Mouse (Mus musculus) lung, postnatal 0 days (tissue): ENCODE data around the gene Mrvi1. TPM values are rescaled to one million over a fixed set of nuclear protein-coding genes. Genes with fewer than 3 reads are reported as not detected.

Experiments used
- ATAC-seq: fragments of 200-750 bp; cut with Nextera tagmentation; 2 replicates; pipeline ENCODE4 v1.8.0; 2017; ENCODE audit warnings: moderate library complexity
- DNase-seq: peaks from one replicate; pipeline ENCODE4 v3.0.0-alpha.2; 2016; ENCODE audit warnings: low spot score
- H3K27ac ChIP-seq: fragments of 300-500 bp; sonication (generic); 2 replicates; pipeline ENCODE4 v1.5.1; 2014; ENCODE audit warnings: antibody characterized with exemption, mild to moderate bottlenecking, low read length, mixed read lengths
- H3K27me3 ChIP-seq: fragments of 300-500 bp; sonication (generic); replicated peaks from 2 replicates; pipeline ENCODE4 v1.6.1; 2014; ENCODE audit warnings: low read length, mixed read lengths; ENCODE audit not compliant: insufficient read depth
- H3K36me3 ChIP-seq: fragments of 300-500 bp; sonication (generic); 2 replicates; pipeline ENCODE4 v1.6.1; 2014; ENCODE audit warnings: low read length, mixed read lengths; ENCODE audit not compliant: insufficient read depth
- H3K4me1 ChIP-seq: fragments of 300-500 bp; sonication (generic); 2 replicates; pipeline ENCODE4 v1.6.1; 2014; ENCODE audit warnings: antibody characterized with exemption, low read depth, low read length, mixed read lengths; ENCODE audit not compliant: insufficient read depth
- H3K4me2 ChIP-seq: fragments of 300-500 bp; sonication (generic); replicated peaks from 2 replicates; pipeline ENCODE4 v1.6.1; 2014; ENCODE audit warnings: low read depth, mild to moderate bottlenecking, low read length, moderate library complexity, mixed read lengths
- H3K4me3 ChIP-seq: fragments of 300-500 bp; sonication (generic); 2 replicates; pipeline ENCODE4 v1.5.1; 2014; ENCODE audit warnings: low read depth, low read length
- H3K9ac ChIP-seq: fragments of 300-500 bp; sonication (generic); replicated peaks from 2 replicates; pipeline ENCODE4 v1.6.1; 2014; ENCODE audit warnings: low read depth, mild to moderate bottlenecking
- H3K9me3 ChIP-seq: fragments of 300-500 bp; sonication (generic); 2 replicates; pipeline ENCODE4 v1.6.1; 2016; ENCODE audit warnings: low read length, mixed read lengths
- CTCF ChIP-seq: IDR thresholded peaks from 2 replicates; pipeline ENCODE4 v1.5.1; 2016; ENCODE audit warnings: antibody characterized with exemption, mild to moderate bottlenecking
- EP300 ChIP-seq: IDR thresholded peaks from 2 replicates; pipeline ENCODE4 v1.6.1; 2016; ENCODE audit warnings: antibody characterized with exemption, mild to moderate bottlenecking, control low read depth
- WGBS: fragments of 180-500 bp; shearing (Covaris S2); extraction: QIAGEN DNeasy Blood & Tissue Kit; methylation state at CpG from one replicate; pipeline ENCODE4 v1.1.7; 2014; 5-methylcytosine and 5-hydroxymethylcytosine counted together
- polyA plus RNA-seq: library from polyadenylated mRNA; unstranded; fragments of >200 nt; fragmentation: Nextera tagmentation; extraction: Ambion mirVana; gene quantifications from 2 replicates; pipeline ENCODE4 v1.2.1, GENCODE M21; 2015

The Mrvi1 gene
- polyA plus RNA-seq, 1 experiment from 2014 or later = 1.8 TPM

DNA sequence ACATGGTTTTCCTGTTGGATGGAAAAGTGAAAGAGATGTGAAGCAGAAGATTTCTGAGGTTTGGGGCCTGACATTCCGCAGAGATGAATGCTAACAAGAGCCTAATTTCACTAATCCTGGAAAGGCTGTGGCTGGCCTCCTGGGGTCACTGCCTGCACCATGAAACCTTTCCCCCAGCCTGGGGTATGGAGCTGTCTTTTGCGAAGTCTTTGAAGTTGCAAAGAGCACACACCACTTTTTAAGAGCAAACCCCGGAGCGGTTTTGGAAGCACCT lies 8.9 kb upstream of the Mrvi1 start:
- H3K9ac ChIP-seq = no peak overlapping the region
- no peaks in the 10 kb centered on the region for H3K27me3 ChIP-seq
- no peaks in the 10 kb centered on the region for H3K4me1 ChIP-seq
- WGBS = 62% methylated on average over 4 of the region's 4 CpGs
- DNase-seq (no peak), ATAC-seq (no peak)
- no peak for TF ChIP-seq CTCF
- H3K4me3 ChIP-seq = no peak overlapping the region
- H3K27ac ChIP-seq = no peak overlapping the region
- no peaks in the 10 kb centered on the region for H3K9me3 ChIP-seq
- H3K4me2 ChIP-seq = no peak overlapping the region
- H3K36me3 ChIP-seq = no peaks in the 10 kb centered on the region

DNA sequence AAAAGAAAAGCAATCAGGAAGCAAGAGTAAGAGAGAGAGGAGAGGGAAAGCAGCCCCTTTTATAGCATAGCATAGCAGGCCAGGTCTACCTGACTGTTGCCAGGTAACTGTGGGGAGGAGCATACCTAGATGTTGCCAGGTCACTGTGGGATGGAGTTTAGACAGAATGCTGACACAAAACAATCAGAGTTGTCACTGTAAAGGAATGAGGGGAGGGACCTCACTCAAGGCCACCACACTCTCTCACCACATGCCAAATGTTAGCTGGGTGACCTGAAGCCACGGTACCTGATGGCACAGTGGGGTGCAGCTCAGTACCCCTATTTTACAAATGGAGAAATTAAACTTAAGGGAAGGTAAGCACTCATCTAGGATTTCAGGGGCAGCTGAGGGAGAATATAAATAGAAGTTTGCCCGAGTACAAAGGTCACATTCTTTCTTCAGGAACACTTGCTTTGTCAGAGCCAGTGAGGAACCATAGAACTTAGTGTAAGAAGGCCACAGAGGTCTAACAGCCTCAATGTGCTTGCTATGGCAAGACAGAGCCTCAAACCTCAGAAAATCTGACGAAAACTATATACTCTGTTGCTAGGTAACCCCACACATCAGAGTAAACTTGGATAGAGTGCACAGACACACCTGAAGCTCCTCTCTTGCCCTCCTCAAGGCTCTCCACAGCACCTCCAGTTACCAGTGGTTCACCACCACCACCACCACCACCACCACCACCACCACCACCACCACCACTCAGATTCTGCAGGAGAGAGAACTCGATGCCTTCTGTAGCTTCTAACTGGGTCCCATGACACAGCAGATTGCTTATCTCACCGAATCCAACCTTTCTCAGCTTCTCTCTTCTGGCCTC lies 8.3 kb upstream of the Mrvi1 start:
- Histone ChIP-seq H3K27me3 (no peaks in the 10 kb centered on the region), H3K4me2 (no peak overlapping the region), H3K27ac (no peak overlapping the region), H3K9me3 (no peaks in the 10 kb centered on the region), H3K4me1 (no peaks in the 10 kb centered on the region), H3K9ac (no peak overlapping the region), H3K4me3 (no peak overlapping the region), H3K36me3 (no peaks in the 10 kb centered on the region)
- no peak; the same call in 1 of the 2 replicates for ATAC-seq
- TF ChIP-seq EP300 (no peak), CTCF (no peak)
- no peak for DNase-seq
- 50% methylated on average over 5 of the region's 5 CpGs for WGBS

DNA sequence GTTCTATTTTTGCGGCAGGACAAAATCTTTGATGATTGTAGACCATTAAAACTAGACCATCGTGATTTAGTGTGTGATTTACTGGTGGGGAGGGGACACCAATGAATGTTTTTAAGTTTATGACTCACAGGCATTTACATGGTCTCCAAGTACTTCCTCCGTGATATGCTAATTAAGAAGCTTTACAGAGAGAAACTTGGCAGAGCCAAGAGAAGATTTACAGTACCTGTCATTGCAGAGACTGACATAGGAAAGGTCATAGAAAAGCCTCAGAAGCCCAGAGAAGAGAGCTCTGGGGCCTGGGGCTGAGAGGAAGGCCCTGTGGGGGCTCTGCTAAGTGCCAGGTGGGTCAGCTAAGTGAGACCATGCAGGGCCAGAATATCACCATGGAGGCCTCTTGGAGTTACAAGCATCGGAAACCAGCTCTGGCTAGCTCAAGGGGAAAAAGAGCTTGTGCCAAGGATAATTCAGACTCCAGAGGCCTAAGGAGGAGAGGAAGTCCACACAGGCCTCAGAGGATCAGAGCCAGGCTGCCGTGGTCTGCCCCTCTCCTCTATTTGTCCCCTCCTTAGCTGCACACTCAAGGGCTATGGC lies 7.1 kb upstream of the Mrvi1 start:
- ATAC-seq = no peak
- Histone ChIP-seq H3K4me2 (no peak overlapping the region), H3K27me3 (no peaks in the 10 kb centered on the region), H3K4me1 (no peaks in the 10 kb centered on the region), H3K9ac (no peak overlapping the region), H3K4me3 (no peak overlapping the region), H3K36me3 (no peaks in the 10 kb centered on the region), H3K27ac (no peak overlapping the region), H3K9me3 (no peaks in the 10 kb centered on the region)
- no peak for DNase-seq
- no peak for TF ChIP-seq CTCF
- no peak for TF ChIP-seq EP300
- WGBS = 58% methylated on average over 5 of the region's 5 CpGs

DNA sequence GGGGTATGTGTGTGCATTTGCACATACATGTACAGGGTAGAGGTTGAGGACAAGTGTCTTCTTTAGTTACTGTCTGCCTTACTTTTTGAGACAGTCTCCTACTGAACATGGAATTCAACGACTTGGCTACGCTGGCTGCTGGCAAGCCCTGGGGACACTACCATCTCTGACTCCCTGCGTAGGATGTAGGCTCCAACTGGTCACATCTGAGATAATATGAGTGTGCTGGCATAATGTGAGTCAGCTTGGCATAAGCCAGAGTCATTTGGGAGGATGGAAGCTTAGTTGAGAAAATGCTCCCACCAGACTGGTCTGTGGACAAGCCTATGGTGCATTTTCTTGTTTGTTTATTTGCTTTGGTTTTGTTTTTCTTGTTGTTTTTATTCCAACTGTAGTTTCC lies 5.8 kb upstream of the Mrvi1 start:
- no peaks in the 10 kb centered on the region for H3K4me1 ChIP-seq
- no peaks in the 10 kb centered on the region for H3K27me3 ChIP-seq
- no peak for DNase-seq
- no peak for ATAC-seq
- 87% methylated on average over 3 of the region's 3 CpGs for WGBS
- H3K36me3 ChIP-seq = no peaks in the 10 kb centered on the region
- H3K9me3 ChIP-seq = no peaks in the 10 kb centered on the region
- no peak overlapping the region for H3K27ac ChIP-seq
- no peak overlapping the region for H3K4me3 ChIP-seq
- no peak overlapping the region for H3K4me2 ChIP-seq
- no peak for TF ChIP-seq EP300
- no peak for TF ChIP-seq CTCF
- no peak overlapping the region for H3K9ac ChIP-seq

DNA sequence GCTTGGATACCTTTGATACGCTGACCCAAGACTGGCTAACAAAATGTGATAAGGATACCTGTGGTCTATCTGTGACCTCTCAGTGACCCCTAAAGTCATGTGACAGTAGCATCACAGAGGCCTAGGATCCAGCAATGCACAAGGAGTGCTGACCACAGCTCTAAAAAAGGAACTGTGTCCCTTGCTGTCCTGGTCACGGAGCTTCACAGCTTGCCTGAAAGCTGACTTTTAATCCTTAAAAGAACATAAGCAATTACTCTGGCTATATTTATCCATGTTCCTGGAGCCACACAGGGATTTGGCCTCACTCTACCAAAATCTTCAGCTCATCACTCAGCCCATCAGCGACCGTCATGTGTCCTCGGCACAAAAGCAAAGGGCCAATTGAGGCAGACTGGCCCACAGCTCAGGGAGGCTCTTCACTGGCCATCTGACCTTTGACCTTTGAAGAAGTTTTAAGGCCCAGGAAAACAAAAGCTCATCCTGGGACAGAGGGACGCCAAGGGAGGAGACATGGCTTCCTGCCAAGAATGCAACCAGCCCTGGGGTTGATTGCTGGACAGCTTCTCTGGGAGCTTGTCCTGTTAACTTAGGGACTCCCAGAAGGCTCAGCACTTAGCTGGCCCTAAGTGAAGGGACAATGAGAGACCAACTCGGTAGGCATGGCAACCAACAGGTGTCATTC lies 3.5 kb upstream of the Mrvi1 start:
- no peaks in the 10 kb centered on the region for H3K36me3 ChIP-seq
- peaks cover 11% of the 10 kb centered on the region for H3K4me1 ChIP-seq
- H3K27me3 ChIP-seq = no peaks in the 10 kb centered on the region
- TF ChIP-seq EP300 = no peak
- no peak for TF ChIP-seq CTCF
- DNase-seq (peak; percentile 35), ATAC-seq (no peak)
- no peak overlapping the region for H3K27ac ChIP-seq
- H3K4me2 ChIP-seq = no peak overlapping the region
- H3K9ac ChIP-seq = no peak overlapping the region
- WGBS = 63% methylated on average over 7 of the region's 7 CpGs
- H3K9me3 ChIP-seq = no peaks in the 10 kb centered on the region
- H3K4me3 ChIP-seq = no peak overlapping the region

DNA sequence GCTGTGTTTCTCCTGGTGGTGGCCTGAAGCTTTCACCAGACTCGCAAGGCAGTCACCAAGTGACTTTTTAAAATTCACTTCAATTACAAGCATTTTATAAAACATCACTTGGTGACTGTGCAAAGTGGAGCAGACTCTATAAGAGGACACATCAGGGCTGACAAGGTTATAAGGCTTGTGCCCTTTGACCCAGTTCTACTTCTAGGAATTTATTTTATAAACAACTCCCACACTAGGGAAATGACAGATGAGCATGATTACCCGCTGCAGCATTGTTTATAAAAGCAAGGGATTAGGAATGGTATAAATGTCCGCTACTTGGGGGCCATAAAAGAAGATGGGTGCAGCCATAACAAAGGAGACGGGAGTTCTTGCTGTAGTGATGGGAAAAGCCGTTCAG lies 1.4 kb upstream of the Mrvi1 start:
- H3K27me3 ChIP-seq = no peaks in the 10 kb centered on the region
- H3K4me1 ChIP-seq = peaks cover 12% of the 10 kb centered on the region
- ATAC-seq (0 out of 2 replicates have a peak, but pooled peaks have one; percentile 13), DNase-seq (peak; percentile 49)
- TF ChIP-seq CTCF = no peak
- TF ChIP-seq EP300 = peak; percentile 70
- no peaks in the 10 kb centered on the region for H3K36me3 ChIP-seq
- H3K9ac ChIP-seq = no peak overlapping the region
- no peak overlapping the region for H3K4me3 ChIP-seq
- 43% methylated on average over 5 of the region's 5 CpGs for WGBS
- H3K4me2 ChIP-seq = no peak overlapping the region
- no peak overlapping the region for H3K27ac ChIP-seq
- H3K9me3 ChIP-seq = no peaks in the 10 kb centered on the region
